Mouse (Mus musculus): ENCODE results near the gene Celf2.

- TF ChIP-seq POLR2A (IDR thresholded peaks at IDR 0.05; ENCODE audit: control insufficient read depth, low read depth, low read length), result no peak
- TF ChIP-seq CTCF (IDR thresholded peaks at IDR 0.05; ENCODE audit: control insufficient read depth, insufficient read depth, insufficient replicate concordance, low read depth, low read length), result no peak
These were observed 795.8 kb downstream of the Celf2 start for GRCm38 (mm10) chr2:6713529-6713928.
